Mouse (Mus musculus): Measurements from ENCODE around the gene Hic1. TPM values are rescaled to one million over a fixed set of nuclear protein-coding genes. Genes with fewer than 3 reads are reported as not detected.

Hic1 gene
- polyA plus RNA-seq, 1 experiment from 2014 or later = 3.2 TPM

DNA sequence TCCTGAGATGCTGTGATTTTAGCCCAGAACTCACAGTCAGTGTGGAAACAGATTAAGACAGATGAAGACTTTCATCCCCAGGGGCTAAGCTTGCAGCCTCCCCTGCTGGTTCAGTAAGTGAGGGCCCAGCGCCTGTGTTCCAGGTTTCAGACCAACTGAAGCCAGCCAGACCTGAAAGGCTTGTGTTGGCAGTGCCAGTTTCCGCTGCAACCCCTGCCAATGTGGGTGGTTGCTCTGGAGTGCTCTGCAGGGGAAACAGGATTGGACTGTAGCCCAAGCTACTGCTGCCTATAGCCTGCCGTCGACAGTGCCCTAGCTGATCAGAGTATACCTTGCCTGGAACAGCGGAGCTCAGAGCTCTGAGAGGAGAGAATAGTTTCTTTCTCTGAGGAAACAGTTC lies 37.0 kb downstream of the Hic1 start:
- Histone ChIP-seq H3K36me3 (ENCODE audit: control insufficient read depth, insufficient read depth, low read length) (no peaks in the 10 kb centered on the region), H3K4me3 (ENCODE audit: low read depth, low read length) (no peak overlapping the region), H3K9ac (ENCODE audit: low read depth, low read length) (no peak overlapping the region), H3K27me3 (replicated peaks; ENCODE audit: control insufficient read depth, insufficient read depth, low read length) (no peaks in the 10 kb centered on the region), H3K4me2 (no peak overlapping the region), H3K4me1 (replicated peaks; ENCODE audit: control insufficient read depth, insufficient read depth, low read length) (peaks cover 15% of the 10 kb centered on the region), H3K27ac (ENCODE audit: low read depth, low read length) (no peak overlapping the region), H3K9me3 (ENCODE audit: control insufficient read depth, low read length) (no peaks in the 10 kb centered on the region)
- WGBS = 93% methylated on average over 5 of the region's 5 CpGs
- DNase-seq (ENCODE audit: low spot score) (no peak), ATAC-seq (replicated peaks; ENCODE audit: low FRiP score) (no peak)

DNA sequence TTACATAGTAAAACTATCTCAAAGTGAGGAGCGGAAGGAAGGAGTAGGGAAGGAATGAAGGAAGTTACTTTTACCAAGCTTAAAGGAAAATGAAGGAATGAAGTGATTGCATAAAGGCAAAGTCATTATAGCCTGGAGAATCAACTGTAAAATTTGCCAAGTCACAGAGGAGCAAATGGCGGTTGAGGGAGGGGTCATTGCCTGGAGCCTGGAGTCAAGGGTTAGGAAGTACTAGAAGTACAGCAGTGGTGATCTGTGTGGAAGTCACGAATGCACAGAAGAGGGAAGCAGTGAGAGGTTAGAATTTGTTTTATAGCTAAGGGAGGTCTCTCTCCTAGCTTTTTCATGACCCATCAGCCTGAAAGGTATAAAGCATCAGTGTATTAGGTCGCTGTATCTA lies 38.0 kb downstream of the Hic1 start:
- Histone ChIP-seq H3K4me3 (ENCODE audit: low read depth, low read length) (no peak overlapping the region), H3K27me3 (replicated peaks; ENCODE audit: control insufficient read depth, insufficient read depth, low read length) (no peaks in the 10 kb centered on the region), H3K36me3 (ENCODE audit: control insufficient read depth, insufficient read depth, low read length) (no peaks in the 10 kb centered on the region), H3K9me3 (ENCODE audit: control insufficient read depth, low read length) (no peaks in the 10 kb centered on the region), H3K9ac (ENCODE audit: low read depth, low read length) (no peak overlapping the region), H3K27ac (ENCODE audit: low read depth, low read length) (no peak overlapping the region), H3K4me1 (replicated peaks; ENCODE audit: control insufficient read depth, insufficient read depth, low read length) (0 out of 2 replicates have a peak, but pooled peaks cover 6% of the 10 kb centered on the region), H3K4me2 (no peak overlapping the region)
- WGBS = 69% methylated on average over 4 of the region's 4 CpGs
- DNase-seq (ENCODE audit: low spot score) (no peak), ATAC-seq (replicated peaks; ENCODE audit: low FRiP score) (no peak)

DNA sequence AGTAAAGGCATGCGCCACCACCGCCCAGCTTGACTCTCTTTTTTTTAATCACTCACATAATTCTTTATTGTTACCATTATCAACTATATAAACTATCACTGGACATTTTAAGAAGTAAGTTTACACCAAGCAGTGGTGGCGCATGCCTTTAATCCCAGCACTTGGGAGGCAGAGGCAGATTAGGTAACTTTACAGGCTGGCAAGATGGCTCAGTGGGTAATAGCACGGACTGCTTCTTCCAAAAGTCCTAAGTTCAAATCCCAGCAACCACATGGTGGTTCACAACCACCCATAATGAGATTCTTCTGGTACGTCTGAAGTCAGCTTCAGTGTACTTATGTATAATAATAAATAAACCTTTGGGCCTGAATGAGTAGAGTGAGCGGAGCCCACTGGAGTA lies 39.8 kb downstream of the Hic1 start:
- Histone ChIP-seq H3K27me3 (replicated peaks; ENCODE audit: control insufficient read depth, insufficient read depth, low read length) (no peaks in the 10 kb centered on the region), H3K9me3 (ENCODE audit: control insufficient read depth, low read length) (no peaks in the 10 kb centered on the region), H3K4me2 (no peak overlapping the region), H3K27ac (ENCODE audit: low read depth, low read length) (no peak overlapping the region), H3K36me3 (ENCODE audit: control insufficient read depth, insufficient read depth, low read length) (no peaks in the 10 kb centered on the region), H3K4me3 (ENCODE audit: low read depth, low read length) (no peak overlapping the region), H3K9ac (ENCODE audit: low read depth, low read length) (no peak overlapping the region), H3K4me1 (replicated peaks; ENCODE audit: control insufficient read depth, insufficient read depth, low read length) (0 out of 2 replicates have a peak, but pooled peaks cover 5% of the 10 kb centered on the region)
- WGBS = 92% methylated on average over 6 of the region's 6 CpGs
- ATAC-seq (replicated peaks; ENCODE audit: low FRiP score) (no peak), DNase-seq (ENCODE audit: low spot score) (no peak)

DNA sequence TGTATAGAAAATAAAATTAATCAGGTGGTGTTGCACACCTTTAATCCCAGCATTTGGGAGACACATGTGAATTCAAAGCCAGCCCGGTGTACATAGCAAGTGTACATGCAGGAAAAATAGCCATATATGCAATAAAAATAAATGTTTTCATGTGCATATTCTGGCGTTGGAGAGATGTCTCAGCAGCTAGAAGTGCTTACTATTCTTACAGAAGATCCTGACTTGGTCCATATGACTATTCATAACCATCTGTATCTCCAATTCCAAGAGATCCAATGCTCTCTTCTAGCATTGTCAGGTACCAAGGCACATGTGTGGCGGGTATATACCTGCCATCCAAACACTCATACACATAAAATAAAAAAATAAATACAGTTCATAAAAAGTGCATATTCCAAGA lies 42.9 kb downstream of the Hic1 start:
- Histone ChIP-seq H3K9me3 (ENCODE audit: control insufficient read depth, low read length) (no peaks in the 10 kb centered on the region), H3K36me3 (ENCODE audit: control insufficient read depth, insufficient read depth, low read length) (no peaks in the 10 kb centered on the region), H3K4me2 (no peak overlapping the region), H3K9ac (ENCODE audit: low read depth, low read length) (no peak overlapping the region), H3K27me3 (replicated peaks; ENCODE audit: control insufficient read depth, insufficient read depth, low read length) (no peaks in the 10 kb centered on the region), H3K27ac (ENCODE audit: low read depth, low read length) (no peak overlapping the region), H3K4me1 (replicated peaks; ENCODE audit: control insufficient read depth, insufficient read depth, low read length) (no peaks in the 10 kb centered on the region), H3K4me3 (ENCODE audit: low read depth, low read length) (no peak overlapping the region)
- 91% methylated on average over 3 of the region's 3 CpGs for WGBS
- ATAC-seq (replicated peaks; ENCODE audit: low FRiP score) (no peak), DNase-seq (ENCODE audit: low spot score) (no peak)

DNA sequence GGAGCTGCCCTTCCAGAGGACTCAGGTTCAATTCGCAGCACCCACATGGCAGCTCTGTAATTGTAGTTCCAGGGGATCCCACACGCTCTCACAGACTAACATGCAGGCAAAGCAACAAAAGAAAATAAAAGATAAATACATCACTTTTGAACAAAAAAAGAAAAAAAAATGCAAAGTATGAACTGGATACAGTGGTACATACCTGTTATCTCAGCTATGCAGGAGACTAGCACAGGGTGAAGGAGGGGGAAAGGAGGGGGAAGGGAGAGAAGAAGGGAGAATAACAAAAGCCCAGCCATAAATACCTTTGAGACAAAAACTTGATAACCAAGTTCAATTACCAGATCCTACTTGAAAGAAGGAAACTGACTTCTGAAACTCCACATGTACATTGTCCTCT lies 44.9 kb downstream of the Hic1 start:
- H3K4me2 ChIP-seq = no peak overlapping the region
- no peak for DNase-seq (ENCODE audit: low spot score)
- 0 out of 2 replicates have a peak, but pooled peaks cover 2% of the 10 kb centered on the region for H3K36me3 ChIP-seq (ENCODE audit: control insufficient read depth, insufficient read depth, low read length)
- H3K4me3 ChIP-seq (ENCODE audit: low read depth, low read length) = no peak overlapping the region
- no peak overlapping the region for H3K9ac ChIP-seq (ENCODE audit: low read depth, low read length)
- WGBS = 89% methylated on average over 2 of the region's 2 CpGs
- no peak overlapping the region for H3K27ac ChIP-seq (ENCODE audit: low read depth, low read length)
- no peak for ATAC-seq (replicated peaks; ENCODE audit: low FRiP score)
- no peaks in the 10 kb centered on the region for H3K9me3 ChIP-seq (ENCODE audit: control insufficient read depth, low read length)
- no peaks in the 10 kb centered on the region for H3K4me1 ChIP-seq (replicated peaks; ENCODE audit: control insufficient read depth, insufficient read depth, low read length)
- no peaks in the 10 kb centered on the region for H3K27me3 ChIP-seq (replicated peaks; ENCODE audit: control insufficient read depth, insufficient read depth, low read length)

DNA sequence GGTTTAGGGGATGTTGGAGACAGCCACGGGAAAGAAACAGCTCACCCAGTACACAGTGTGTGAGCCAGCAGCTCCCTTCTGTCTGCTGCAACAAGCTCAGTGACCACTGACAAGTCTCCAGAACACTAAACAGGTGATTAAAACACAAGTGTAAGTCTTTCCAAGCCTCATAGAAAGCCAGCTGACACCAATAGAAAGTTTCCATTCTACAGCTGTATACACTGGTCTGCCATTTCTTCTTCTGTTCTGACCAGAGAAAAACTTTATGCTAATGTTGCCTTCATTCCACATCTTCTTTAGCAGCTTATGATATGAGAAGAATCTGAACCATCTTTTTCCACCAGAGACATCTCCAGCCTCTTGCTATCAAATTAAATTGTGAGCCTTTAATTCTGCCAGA lies 48.0 kb downstream of the Hic1 start:
- Histone ChIP-seq H3K27me3 (replicated peaks; ENCODE audit: control insufficient read depth, insufficient read depth, low read length) (no peaks in the 10 kb centered on the region), H3K4me3 (ENCODE audit: low read depth, low read length) (no peak overlapping the region), H3K9ac (ENCODE audit: low read depth, low read length) (no peak overlapping the region), H3K4me1 (replicated peaks; ENCODE audit: control insufficient read depth, insufficient read depth, low read length) (no peaks in the 10 kb centered on the region), H3K9me3 (ENCODE audit: control insufficient read depth, low read length) (no peaks in the 10 kb centered on the region), H3K36me3 (ENCODE audit: control insufficient read depth, insufficient read depth, low read length) (0 out of 2 replicates have a peak, but pooled peaks cover 2% of the 10 kb centered on the region), H3K4me2 (no peak overlapping the region), H3K27ac (ENCODE audit: low read depth, low read length) (no peak overlapping the region)
- ATAC-seq (replicated peaks; ENCODE audit: low FRiP score) = no peak
- WGBS = 77% methylated on average over 1 of the region's 1 CpGs
- DNase-seq (ENCODE audit: low spot score) = no peak

DNA sequence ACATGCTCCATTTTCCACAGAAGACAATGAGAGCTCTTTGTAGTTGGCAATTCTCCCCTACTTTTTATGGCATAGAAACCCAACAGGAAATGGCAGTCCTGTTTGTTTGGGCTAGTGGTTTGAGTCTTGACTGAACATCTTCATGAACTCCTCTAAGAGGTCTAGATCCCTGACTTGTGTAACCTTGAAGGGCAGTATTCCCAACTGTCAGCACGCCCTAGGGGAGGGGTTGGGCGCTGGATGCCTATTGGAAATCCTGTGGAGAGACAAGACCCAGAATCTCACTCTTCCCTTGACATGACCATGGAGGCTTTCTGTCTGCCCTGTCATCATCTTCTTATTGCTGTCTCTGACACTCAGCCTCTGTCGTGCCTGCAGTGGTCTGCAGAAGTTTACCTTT lies 49.5 kb downstream of the Hic1 start:
- Histone ChIP-seq H3K4me3 (ENCODE audit: low read depth, low read length) (no peak overlapping the region), H3K4me2 (no peak overlapping the region), H3K4me1 (replicated peaks; ENCODE audit: control insufficient read depth, insufficient read depth, low read length) (no peaks in the 10 kb centered on the region), H3K27ac (ENCODE audit: low read depth, low read length) (no peak overlapping the region), H3K9me3 (ENCODE audit: control insufficient read depth, low read length) (no peaks in the 10 kb centered on the region), H3K36me3 (ENCODE audit: control insufficient read depth, insufficient read depth, low read length) (0 out of 2 replicates have a peak, but pooled peaks cover 2% of the 10 kb centered on the region), H3K27me3 (replicated peaks; ENCODE audit: control insufficient read depth, insufficient read depth, low read length) (no peaks in the 10 kb centered on the region), H3K9ac (ENCODE audit: low read depth, low read length) (no peak overlapping the region)
- DNase-seq (ENCODE audit: low spot score) (no peak), ATAC-seq (replicated peaks; ENCODE audit: low FRiP score) (no peak)
- WGBS = 79% methylated on average over 3 of the region's 3 CpGs

DNA sequence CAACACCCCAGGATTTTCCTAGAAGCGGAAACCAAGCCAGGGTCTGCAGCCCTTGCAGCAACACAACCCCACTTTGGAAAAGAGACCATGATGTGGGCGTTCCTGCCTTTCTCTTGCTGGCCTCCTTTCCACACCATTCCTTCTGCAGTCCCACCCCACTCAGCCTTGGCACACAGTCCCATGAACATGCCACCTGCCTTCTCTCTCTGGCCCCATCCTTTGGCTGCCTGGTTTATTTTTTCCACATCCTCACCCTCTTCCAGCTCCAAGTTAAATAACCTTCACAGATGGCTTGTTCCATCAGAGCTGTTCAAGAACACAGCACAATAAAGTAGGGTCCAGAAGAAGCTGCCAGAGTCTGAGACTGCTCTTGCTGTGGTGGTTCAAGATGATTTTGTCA lies 50.0 kb downstream of the Hic1 start:
- Histone ChIP-seq H3K27me3 (replicated peaks; ENCODE audit: control insufficient read depth, insufficient read depth, low read length) (no peaks in the 10 kb centered on the region), H3K36me3 (ENCODE audit: control insufficient read depth, insufficient read depth, low read length) (0 out of 2 replicates have a peak, but pooled peaks cover 2% of the 10 kb centered on the region), H3K9me3 (ENCODE audit: control insufficient read depth, low read length) (no peaks in the 10 kb centered on the region), H3K4me1 (replicated peaks; ENCODE audit: control insufficient read depth, insufficient read depth, low read length) (no peaks in the 10 kb centered on the region), H3K27ac (ENCODE audit: low read depth, low read length) (no peak overlapping the region), H3K4me2 (no peak overlapping the region), H3K9ac (ENCODE audit: low read depth, low read length) (no peak overlapping the region), H3K4me3 (ENCODE audit: low read depth, low read length) (no peak overlapping the region)
- ATAC-seq (replicated peaks; ENCODE audit: low FRiP score) = no peak
- DNase-seq (ENCODE audit: low spot score) = no peak
- WGBS = 90% methylated on average over 2 of the region's 2 CpGs

DNA sequence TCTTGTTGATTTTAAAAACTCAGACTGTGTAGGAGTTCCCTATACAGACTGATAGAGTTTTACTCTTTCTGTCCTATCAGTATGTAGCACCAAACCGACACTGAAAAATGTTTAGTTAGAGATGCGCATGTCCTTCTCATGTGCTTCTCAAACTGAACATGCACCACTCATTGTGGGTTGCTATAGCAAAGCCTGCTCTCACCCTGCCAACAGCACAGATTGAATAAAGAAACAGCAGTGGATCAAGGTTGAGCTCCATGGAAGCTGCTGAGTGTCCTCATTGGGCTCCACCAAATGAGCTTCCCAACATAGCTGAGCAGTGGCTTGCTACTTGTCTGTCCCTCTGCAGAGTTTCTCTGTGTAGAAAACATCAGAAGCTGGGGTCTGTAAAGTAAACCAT lies 51.2 kb downstream of the Hic1 start:
- 0 out of 2 replicates have a peak, but pooled peaks cover 2% of the 10 kb centered on the region for H3K36me3 ChIP-seq (ENCODE audit: control insufficient read depth, insufficient read depth, low read length)
- no peak overlapping the region for H3K9ac ChIP-seq (ENCODE audit: low read depth, low read length)
- 86% methylated on average over 2 of the region's 2 CpGs for WGBS
- no peaks in the 10 kb centered on the region for H3K9me3 ChIP-seq (ENCODE audit: control insufficient read depth, low read length)
- H3K4me1 ChIP-seq (replicated peaks; ENCODE audit: control insufficient read depth, insufficient read depth, low read length) = no peaks in the 10 kb centered on the region
- no peak for DNase-seq (ENCODE audit: low spot score)
- no peak for ATAC-seq (replicated peaks; ENCODE audit: low FRiP score)
- H3K4me2 ChIP-seq = no peak overlapping the region
- no peak overlapping the region for H3K4me3 ChIP-seq (ENCODE audit: low read depth, low read length)
- no peak overlapping the region for H3K27ac ChIP-seq (ENCODE audit: low read depth, low read length)
- H3K27me3 ChIP-seq (replicated peaks; ENCODE audit: control insufficient read depth, insufficient read depth, low read length) = no peaks in the 10 kb centered on the region
